Mouse (Mus musculus) testis, adult 2 months (tissue): ENCODE data around the gene Atxn7l3. TPM values are rescaled to one million over a fixed set of nuclear protein-coding genes. Genes with fewer than 3 reads are reported as not detected.

Experiments used
- H3K27ac ChIP-seq: fragments of 200-500 bp; 2 replicates; pipeline ENCODE4 v1.5.1; 2012; ENCODE audit warnings: low read depth, low read length; ENCODE audit not compliant: control insufficient read depth, insufficient read depth
- H3K27me3 ChIP-seq: fragments of 200-500 bp; 2 replicates; pipeline ENCODE4 v1.6.1; 2012; ENCODE audit warnings: mild to moderate bottlenecking, low read length, moderate library complexity; ENCODE audit not compliant: control insufficient read depth, insufficient read depth
- H3K36me3 ChIP-seq: fragments of 200-500 bp; 2 replicates; pipeline ENCODE4 v1.6.1; 2012; ENCODE audit warnings: mild to moderate bottlenecking, low read length; ENCODE audit not compliant: control insufficient read depth, insufficient read depth
- H3K4me1 ChIP-seq: fragments of 200-500 bp; 2 replicates; pipeline ENCODE4 v1.6.1; 2012; ENCODE audit warnings: low read length; ENCODE audit not compliant: control insufficient read depth, insufficient read depth
- H3K4me3 ChIP-seq: fragments of 200-500 bp; 2 replicates; pipeline ENCODE4 v1.5.1; 2012; ENCODE audit warnings: low read depth, mild to moderate bottlenecking, low read length, moderate library complexity, mixed read lengths; ENCODE audit not compliant: control insufficient read depth
- CTCF ChIP-seq: fragments of 200-500 bp; IDR thresholded peaks from 2 replicates; pipeline ENCODE4 v1.5.1; 2012; ENCODE audit warnings: low read depth, mild to moderate bottlenecking, inconsistent platforms, low read length, moderate library complexity; ENCODE audit not compliant: control insufficient read depth, insufficient read depth, insufficient replicate concordance
- POLR2A ChIP-seq: fragments of 200-500 bp; IDR thresholded peaks from 2 replicates; pipeline ENCODE4 v1.6.1; 2012; ENCODE audit warnings: low read depth, mild to moderate bottlenecking, inconsistent platforms, low read length, moderate library complexity; ENCODE audit not compliant: control insufficient read depth
- polyA plus RNA-seq: library from polyadenylated mRNA; depleted of rRNA; stranded (reverse); fragments of >200 nt; gene quantifications from 2 replicates; pipeline ENCODE4 v1.2.3, GENCODE M21; 2012; rRNA removed

Atxn7l3 gene
- polyA plus RNA-seq, 1 experiment: 16.8 TPM

- Histone ChIP-seq H3K27me3 (no peaks in the 10 kb centered on the region), H3K36me3 (no peaks in the 10 kb centered on the region), H3K4me3 (no peak overlapping the region), H3K27ac (no peak overlapping the region), H3K4me1 (no peaks in the 10 kb centered on the region)
- TF ChIP-seq CTCF (no peak), POLR2A (no peak)
Observed at GRCm38 (mm10) chr11:102240636-102241035, 55.8 kb downstream of the Atxn7l3 start.

Other genes with a start within 250 kb of the Atxn7l3 start
- gene Mpp2, start 208.1 kb downstream of the Atxn7l3 start, polyA plus RNA-seq: 1.2 and 1.5 TPM in 2 replicates
- gene Ppy, start 195.3 kb downstream of the Atxn7l3 start, polyA plus RNA-seq: not detected in 2 replicates
- gene Pyy, start 188.8 kb downstream of the Atxn7l3 start, polyA plus RNA-seq: 8.2 and 9.4 TPM in 2 replicates
- gene Nags, start 151.1 kb downstream of the Atxn7l3 start, polyA plus RNA-seq: 6.2 and 8.0 TPM in 2 replicates
- 13.3 and 15.1 TPM in 2 replicates for gene Tmem101, start 140.2 kb downstream of the Atxn7l3 start, polyA plus RNA-seq
- gene Lsm12, start 111.3 kb downstream of the Atxn7l3 start, polyA plus RNA-seq: 41.5 and 41.8 TPM in 2 replicates
- 416 and 434 TPM in 2 replicates for gene G6pc3, start 107.0 kb downstream of the Atxn7l3 start, polyA plus RNA-seq
- gene Hdac5, start 66.5 kb downstream of the Atxn7l3 start, polyA plus RNA-seq: 68.9 and 84.1 TPM in 2 replicates
- 31.8 and 48.5 TPM in 2 replicates for gene BC030867, start 47.7 kb downstream of the Atxn7l3 start, polyA plus RNA-seq
- gene Asb16, start 27.9 kb downstream of the Atxn7l3 start, polyA plus RNA-seq: 0.10 and 0.11 TPM in 2 replicates
- 32.6 and 35.2 TPM in 2 replicates for gene Tmub2, start 11.7 kb downstream of the Atxn7l3 start, polyA plus RNA-seq
- gene Ubtf, start 23.1 kb upstream of the Atxn7l3 start, polyA plus RNA-seq: 8.6 and 8.9 TPM in 2 replicates
- not detected in 2 replicates for gene Slc4a1, start 69.6 kb upstream of the Atxn7l3 start, polyA plus RNA-seq
- gene Rundc3a, start 96.8 kb upstream of the Atxn7l3 start, polyA plus RNA-seq: 53.7 and 55.6 TPM in 2 replicates
- gene Slc25a39, start 111.3 kb upstream of the Atxn7l3 start, polyA plus RNA-seq: 1,405 and 1,456 TPM in 2 replicates
- gene Grn, start 133.7 kb upstream of the Atxn7l3 start, polyA plus RNA-seq: 21.1 TPM in 2 replicates
- 0.88 and 1.2 TPM in 2 replicates for gene Fam171a2, start 151.1 kb upstream of the Atxn7l3 start, polyA plus RNA-seq
- gene Itga2b, start 173.5 kb upstream of the Atxn7l3 start, polyA plus RNA-seq: 3.4 and 5.2 TPM in 2 replicates